Mouse (Mus musculus) forebrain, embryonic 14.5 days (tissue): Measurements from ENCODE around the gene Tmem98. TPM values are rescaled to one million over a fixed set of nuclear protein-coding genes. Genes with fewer than 3 reads are reported as not detected.
A peak's percentile ranks its signal among the peaks of the same experiment; 100 is the strongest.

Experiments
- ATAC-seq: fragments of 200-750 bp; cut with Nextera tagmentation; 2 replicates; pipeline ENCODE4 v1.8.0; 2017; ENCODE audit warnings: mild to moderate bottlenecking, moderate library complexity
- DNase-seq: peaks from one replicate; pipeline ENCODE4 v3.0.0-alpha.2; 2015; ENCODE audit warnings: low spot score
- H3K27ac ChIP-seq: fragments of 300-500 bp; sonication (generic); 2 replicates; pipeline ENCODE4 v1.5.1; 2014; ENCODE audit warnings: low read depth, mild to moderate bottlenecking, control low read depth, low read length, moderate library complexity
- H3K27me3 ChIP-seq: fragments of 300-500 bp; sonication (generic); replicated peaks from 2 replicates; pipeline ENCODE4 v1.6.1; 2014; ENCODE audit warnings: low read length, control low read depth, mixed read lengths; ENCODE audit not compliant: control insufficient read depth, insufficient read depth
- H3K36me3 ChIP-seq: fragments of 300-500 bp; sonication (generic); 2 replicates; pipeline ENCODE4 v1.6.1; 2014; ENCODE audit warnings: low read length, control low read depth; ENCODE audit not compliant: control insufficient read depth, insufficient read depth
- H3K4me1 ChIP-seq: fragments of 300-500 bp; sonication (generic); 2 replicates; pipeline ENCODE4 v1.6.1; 2014; ENCODE audit warnings: antibody characterized with exemption, low read length, control low read depth; ENCODE audit not compliant: control insufficient read depth, insufficient read depth
- H3K4me2 ChIP-seq: fragments of 300-500 bp; sonication (generic); 2 replicates; pipeline ENCODE4 v1.6.1; 2014; ENCODE audit warnings: mild to moderate bottlenecking, control low read depth, low read length
- H3K4me3 ChIP-seq: fragments of 300-500 bp; sonication (generic); 2 replicates; pipeline ENCODE4 v1.5.1; 2014; ENCODE audit warnings: low read depth, low read length, control low read depth
- H3K9ac ChIP-seq: fragments of 300-500 bp; sonication (generic); 2 replicates; pipeline ENCODE4 v1.6.1; 2014; ENCODE audit warnings: mild to moderate bottlenecking, low read length, control low read depth, moderate library complexity
- H3K9me3 ChIP-seq: fragments of 300-500 bp; sonication (generic); replicated peaks from 2 replicates; pipeline ENCODE4 v1.6.1; 2016; ENCODE audit warnings: low read length, control low read depth, mixed read lengths; ENCODE audit not compliant: control insufficient read depth
- WGBS: fragments of 180-500 bp; shearing (Covaris S2); extraction: QIAGEN DNeasy Blood & Tissue Kit; methylation state at CpG from one replicate; pipeline ENCODE4 v1.1.7; 2014; 5-methylcytosine and 5-hydroxymethylcytosine counted together
- polyA plus RNA-seq: library from polyadenylated mRNA; unstranded; fragments of >200 nt; fragmentation: Nextera tagmentation; extraction: Ambion mirVana; gene quantifications from 2 replicates; pipeline ENCODE4 v1.2.1, GENCODE M21; 2014

The Tmem98 gene
- polyA plus RNA-seq, 1 experiment from 2014 or later: 43.3 TPM

DNA sequence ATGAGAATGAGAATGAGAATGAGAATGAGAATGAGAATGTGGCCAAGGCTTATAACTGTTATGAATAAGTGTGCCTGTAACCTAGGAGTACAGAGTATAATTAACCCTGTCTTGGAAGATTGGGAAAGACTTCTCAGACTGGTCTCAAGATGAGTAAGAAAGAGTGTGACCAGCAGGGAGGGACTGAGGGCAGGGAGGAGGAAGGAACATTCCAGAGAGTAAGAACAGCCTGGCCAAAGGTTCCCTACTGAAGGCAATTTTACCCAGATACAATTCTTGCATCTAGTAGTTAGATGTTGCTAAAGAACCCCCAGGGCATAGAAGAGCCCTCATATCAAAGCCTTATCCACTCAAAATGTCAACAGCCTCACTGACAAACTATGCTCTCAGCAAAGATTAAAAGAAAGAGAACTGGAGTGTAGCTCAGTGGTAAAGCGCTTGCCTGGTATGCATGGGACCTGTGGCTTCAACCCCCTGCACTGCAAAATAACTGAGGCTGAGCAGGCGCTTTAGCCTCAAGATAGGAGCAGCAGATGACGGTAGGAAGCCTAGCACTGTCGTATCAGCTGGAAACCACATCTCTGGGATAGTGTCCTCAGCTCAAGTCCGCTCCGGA is 37.3 kb upstream of the Tmem98 start:
- no peak overlapping the region for H3K27ac ChIP-seq
- H3K9me3 ChIP-seq: no peaks in the 10 kb centered on the region
- H3K27me3 ChIP-seq: no peaks in the 10 kb centered on the region
- DNase-seq (no peak), ATAC-seq (no peak)
- 85% methylated on average over 6 of the region's 6 CpGs for WGBS
- H3K9ac ChIP-seq: no peak overlapping the region
- H3K4me3 ChIP-seq: no peak overlapping the region
- H3K4me1 ChIP-seq: no peaks in the 10 kb centered on the region
- no peaks in the 10 kb centered on the region for H3K36me3 ChIP-seq
- no peak overlapping the region for H3K4me2 ChIP-seq

DNA sequence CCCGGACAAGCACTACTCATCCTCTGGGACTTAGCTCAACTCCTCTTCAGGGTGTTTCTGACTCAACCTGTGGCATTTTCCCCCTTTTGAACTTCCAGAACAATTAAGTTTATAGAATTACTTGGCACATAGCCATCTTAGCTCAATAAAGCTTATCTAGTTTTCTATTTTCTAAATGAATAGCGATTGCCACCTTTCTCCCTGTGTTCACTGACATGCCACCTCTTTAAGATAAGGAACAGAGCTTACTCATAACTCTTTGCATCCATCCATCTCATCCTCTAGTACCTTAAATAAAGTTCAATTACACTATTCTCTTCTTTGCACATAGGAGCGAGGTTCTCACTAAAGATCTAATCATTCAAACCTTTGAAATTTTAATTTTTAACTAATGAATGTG is 34.4 kb upstream of the Tmem98 start:
- Histone ChIP-seq H3K4me3 (no peak overlapping the region), H3K4me1 (no peaks in the 10 kb centered on the region), H3K4me2 (no peak overlapping the region), H3K9me3 (no peaks in the 10 kb centered on the region), H3K9ac (no peak overlapping the region), H3K27ac (no peak overlapping the region), H3K27me3 (0 out of 2 replicates have a peak, but pooled peaks cover 7% of the 10 kb centered on the region), H3K36me3 (no peaks in the 10 kb centered on the region)
- no peak for DNase-seq
- WGBS: 73% methylated on average over 3 of the region's 3 CpGs
- no peak for ATAC-seq

DNA sequence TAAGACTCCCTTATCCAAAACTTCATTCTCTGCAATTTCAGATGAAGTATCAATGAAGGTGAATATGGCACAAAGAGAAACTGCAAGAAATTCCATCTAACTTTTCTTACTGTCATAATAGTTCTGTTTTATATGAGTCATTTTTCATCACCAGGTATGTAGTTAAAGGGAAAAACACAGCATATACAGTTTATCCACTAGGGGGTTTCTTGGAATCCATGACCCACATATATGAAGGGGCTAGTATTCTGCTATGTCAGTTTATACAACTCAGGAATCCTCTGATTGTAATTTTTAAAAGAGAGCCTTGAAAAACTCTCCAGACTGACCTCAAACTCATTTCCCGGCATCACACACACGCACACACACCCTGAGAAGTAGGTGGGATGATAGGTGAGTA is 32.3 kb upstream of the Tmem98 start:
- ATAC-seq (no peak), DNase-seq (peak; percentile 30)
- Histone ChIP-seq H3K36me3 (no peaks in the 10 kb centered on the region), H3K4me2 (no peak overlapping the region), H3K4me1 (no peaks in the 10 kb centered on the region), H3K9me3 (no peaks in the 10 kb centered on the region), H3K27ac (no peak overlapping the region), H3K4me3 (no peak overlapping the region), H3K27me3 (0 out of 2 replicates have a peak, but pooled peaks cover 7% of the 10 kb centered on the region), H3K9ac (no peak overlapping the region)
- 89% methylated on average over 2 of the region's 2 CpGs for WGBS

GRCm38 (mm10) chr11:80778157-80778556 is 31.8 kb upstream of the Tmem98 start:
- Histone ChIP-seq H3K27ac (no peak overlapping the region), H3K27me3 (0 out of 2 replicates have a peak, but pooled peaks cover 7% of the 10 kb centered on the region), H3K4me2 (no peak overlapping the region), H3K9ac (no peak overlapping the region), H3K4me3 (no peak overlapping the region), H3K36me3 (no peaks in the 10 kb centered on the region), H3K4me1 (no peaks in the 10 kb centered on the region), H3K9me3 (no peaks in the 10 kb centered on the region)
- no peak for DNase-seq
- no peak for ATAC-seq
- 70% methylated on average over 6 of the region's 6 CpGs for WGBS

- DNase-seq (peak; percentile 33), ATAC-seq (no peak; the same call in 1 of the 2 replicates)
- no peaks in the 10 kb centered on the region for H3K36me3 ChIP-seq
- H3K9me3 ChIP-seq: no peaks in the 10 kb centered on the region
- H3K4me3 ChIP-seq: peak overlapping the region; percentile 63
- H3K27me3 ChIP-seq: 0 out of 2 replicates have a peak, but pooled peaks cover 7% of the 10 kb centered on the region
- no peaks in the 10 kb centered on the region for H3K4me1 ChIP-seq
- H3K27ac ChIP-seq: no peak overlapping the region
- 5% methylated on average over 18 of the region's 18 CpGs for WGBS
- peak overlapping the region; percentile 67; the same call in 1 of the 2 replicates for H3K9ac ChIP-seq
- H3K4me2 ChIP-seq: peak overlapping the region; percentile 78
These were observed 31.0 kb upstream of the Tmem98 start for GRCm38 (mm10) chr11:80778916-80779526.

GRCm38 (mm10) chr11:80779527-80780344 is 30.2 kb upstream of the Tmem98 start, which contains the start of gene Myo1d:
Gene Myo1d (minus strand): TSS chr11:80780025.
- ATAC-seq (peak; percentile 94), DNase-seq (peak; percentile 83)
- Histone ChIP-seq H3K27me3 (0 out of 2 replicates have a peak, but pooled peaks cover 7% of the 10 kb centered on the region), H3K4me2 (peak within 1 kb of the TSS; percentile 78), H3K4me1 (no peaks in the 10 kb centered on the region), H3K27ac (no peak within 1 kb of the TSS), H3K4me3 (peak within 1 kb of the TSS; percentile 63), H3K9ac (peak within 1 kb of the TSS; percentile 67), H3K36me3 (no peaks in the 10 kb centered on the region), H3K9me3 (no peaks in the 10 kb centered on the region)
- whole genome bisulfite sequencing: under 1% methylated on average over 75 of the region's 87 CpGs

DNA sequence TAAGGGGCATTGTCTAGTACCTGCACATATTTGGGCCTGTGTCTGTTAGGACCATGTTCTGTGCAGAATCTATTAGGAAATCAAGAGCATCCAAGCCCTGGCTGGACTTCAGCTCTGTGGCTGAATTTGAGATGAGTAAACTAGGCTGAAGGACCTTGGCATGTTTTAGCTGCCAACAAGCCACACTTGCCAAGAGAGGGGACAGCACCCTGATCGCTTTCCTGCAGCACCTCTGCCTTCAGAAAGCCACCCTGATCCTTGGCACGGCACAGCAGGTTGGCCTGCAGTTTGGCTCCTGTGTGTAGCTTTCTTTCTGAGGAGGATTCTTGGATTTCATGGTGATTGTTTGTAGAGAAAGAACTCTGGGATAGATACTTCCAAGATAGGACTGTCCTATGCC is 28.4 kb upstream of the Tmem98 start:
- no peaks in the 10 kb centered on the region for H3K9me3 ChIP-seq

GRCm38 (mm10) chr11:80783460-80783859 is 26.5 kb upstream of the Tmem98 start:
- ATAC-seq: no peak
- Histone ChIP-seq H3K36me3 (no peaks in the 10 kb centered on the region), H3K4me1 (no peaks in the 10 kb centered on the region), H3K27me3 (0 out of 2 replicates have a peak, but pooled peaks cover 4% of the 10 kb centered on the region), H3K27ac (no peak overlapping the region), H3K9me3 (no peaks in the 10 kb centered on the region), H3K4me3 (no peak overlapping the region), H3K4me2 (no peak overlapping the region), H3K9ac (no peak overlapping the region)
- DNase-seq: no peak
- WGBS: 89% methylated on average over 7 of the region's 7 CpGs

More for the DNA sequence above, 28.4 kb upstream of the Tmem98 start:
- no peak overlapping the region for H3K9ac ChIP-seq
- no peak overlapping the region for H3K27ac ChIP-seq
- H3K4me2 ChIP-seq: no peak overlapping the region
- DNase-seq (no peak), ATAC-seq (no peak)
- 92% methylated on average over 2 of the region's 2 CpGs for WGBS
- no peak overlapping the region for H3K4me3 ChIP-seq
- 0 out of 2 replicates have a peak, but pooled peaks cover 7% of the 10 kb centered on the region for H3K27me3 ChIP-seq
- H3K4me1 ChIP-seq: no peaks in the 10 kb centered on the region
- H3K36me3 ChIP-seq: no peaks in the 10 kb centered on the region
